Mouse (Mus musculus): Measurements from ENCODE around the gene Pdss2. TPM values are rescaled to one million over a fixed set of nuclear protein-coding genes. Genes with fewer than 3 reads are reported as not detected.

Gene Pdss2
- polyA plus RNA-seq, 1 experiment from 2014 or later = 16.2 TPM

DNA sequence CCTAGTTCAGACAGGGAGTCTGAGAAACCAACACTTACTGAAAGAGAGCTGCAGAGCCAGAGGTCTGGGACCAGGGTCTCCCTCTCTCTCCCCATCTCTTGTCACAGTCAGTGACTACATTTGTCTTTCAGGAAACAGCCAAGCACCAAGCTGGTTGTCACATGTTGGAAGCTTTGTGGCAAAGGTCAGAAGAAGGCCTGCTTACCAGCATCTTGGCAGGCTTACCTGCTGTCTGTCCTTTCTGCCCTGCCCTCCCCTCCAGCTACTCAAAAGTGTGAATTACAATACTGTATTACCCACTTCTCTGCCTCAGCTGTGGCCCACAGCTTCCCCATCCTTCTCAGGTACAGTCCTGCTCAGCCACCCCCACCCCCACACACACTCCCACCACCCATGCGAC lies 232.9 kb downstream of the Pdss2 start:
- WGBS = 84% methylated on average over 1 of the region's 1 CpGs

DNA sequence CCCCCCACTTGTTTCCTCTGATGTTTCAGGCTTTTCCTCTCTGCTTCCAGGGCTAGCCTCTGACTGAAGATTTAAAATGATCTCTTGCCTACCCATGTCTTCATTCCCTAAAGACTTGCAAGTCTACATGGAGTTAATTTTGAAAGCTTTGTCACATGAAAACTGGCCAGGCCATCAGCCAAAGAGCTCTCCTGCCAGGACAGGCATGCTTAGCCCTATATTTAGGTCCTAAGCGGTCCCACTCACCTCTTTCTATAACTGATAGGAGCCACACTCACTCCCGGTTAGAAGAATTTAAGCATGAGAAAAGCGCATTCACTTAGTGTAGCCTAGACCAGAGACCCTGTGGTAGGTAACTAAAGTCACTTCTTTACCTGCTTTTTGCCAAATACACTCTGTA lies 233.4 kb downstream of the Pdss2 start:
- ATAC-seq (replicated peaks; ENCODE audit: low FRiP score) (no peak), DNase-seq (ENCODE audit: low spot score) (no peak)
- no peak overlapping the region for H3K4me3 ChIP-seq (ENCODE audit: low read depth, low read length)
- H3K9me3 ChIP-seq (ENCODE audit: control insufficient read depth, low read length) = no peaks in the 10 kb centered on the region
- H3K4me1 ChIP-seq (replicated peaks; ENCODE audit: control insufficient read depth, insufficient read depth, low read length) = peaks cover 5% of the 10 kb centered on the region
- H3K4me2 ChIP-seq = no peak overlapping the region
- no peak overlapping the region for H3K9ac ChIP-seq (ENCODE audit: low read depth, low read length)
- no peak overlapping the region for H3K27ac ChIP-seq (ENCODE audit: low read depth, low read length)
- no peaks in the 10 kb centered on the region for H3K27me3 ChIP-seq (replicated peaks; ENCODE audit: control insufficient read depth, insufficient read depth, low read length)
- H3K36me3 ChIP-seq (ENCODE audit: control insufficient read depth, insufficient read depth, low read length) = no peaks in the 10 kb centered on the region
- WGBS = 89% methylated on average over 3 of the region's 3 CpGs

More for the DNA sequence above, 232.9 kb downstream of the Pdss2 start:
- Histone ChIP-seq H3K9ac (ENCODE audit: low read depth, low read length) (no peak overlapping the region), H3K27ac (ENCODE audit: low read depth, low read length) (no peak overlapping the region), H3K4me1 (replicated peaks; ENCODE audit: control insufficient read depth, insufficient read depth, low read length) (peaks cover 5% of the 10 kb centered on the region), H3K27me3 (replicated peaks; ENCODE audit: control insufficient read depth, insufficient read depth, low read length) (no peaks in the 10 kb centered on the region), H3K4me2 (no peak overlapping the region), H3K36me3 (ENCODE audit: control insufficient read depth, insufficient read depth, low read length) (no peaks in the 10 kb centered on the region), H3K9me3 (ENCODE audit: control insufficient read depth, low read length) (no peaks in the 10 kb centered on the region), H3K4me3 (ENCODE audit: low read depth, low read length) (no peak overlapping the region)
- ATAC-seq (replicated peaks; ENCODE audit: low FRiP score) = no peak
- DNase-seq (ENCODE audit: low spot score) = no peak

DNA sequence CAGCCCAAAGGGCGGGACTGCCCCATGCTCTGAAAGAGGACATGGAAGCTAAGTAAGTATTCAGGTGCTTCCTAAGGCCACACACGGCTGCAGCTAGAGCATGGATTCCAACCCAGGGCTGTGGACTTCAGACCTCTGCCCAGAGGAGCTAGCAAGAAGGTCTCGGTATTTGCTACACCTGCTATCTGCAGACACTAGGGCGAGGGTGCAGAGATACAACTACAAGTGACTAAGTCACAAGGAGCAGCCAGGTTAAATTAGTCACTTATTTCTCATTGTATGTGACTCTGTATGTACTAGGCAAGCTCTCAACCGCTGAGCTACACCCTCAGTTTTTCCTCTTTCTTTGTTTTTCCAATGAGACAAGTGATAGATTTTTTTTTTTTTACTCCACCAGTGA lies 241.5 kb downstream of the Pdss2 start:
- H3K4me2 ChIP-seq = no peak overlapping the region
- H3K27ac ChIP-seq (ENCODE audit: low read depth, low read length) = no peak overlapping the region; the same call in 1 of the 2 replicates
- H3K9ac ChIP-seq (ENCODE audit: low read depth, low read length) = no peak overlapping the region
- H3K4me3 ChIP-seq (ENCODE audit: low read depth, low read length) = no peak overlapping the region
- DNase-seq (ENCODE audit: low spot score) = no peak
- H3K27me3 ChIP-seq (replicated peaks; ENCODE audit: control insufficient read depth, insufficient read depth, low read length) = no peaks in the 10 kb centered on the region
- 0 out of 2 replicates have a peak, but pooled peaks cover 4% of the 10 kb centered on the region for H3K4me1 ChIP-seq (replicated peaks; ENCODE audit: control insufficient read depth, insufficient read depth, low read length)
- no peaks in the 10 kb centered on the region for H3K9me3 ChIP-seq (ENCODE audit: control insufficient read depth, low read length)
- 69% methylated on average over 5 of the region's 5 CpGs for WGBS
- ATAC-seq (replicated peaks; ENCODE audit: low FRiP score) = no peak
- H3K36me3 ChIP-seq (ENCODE audit: control insufficient read depth, insufficient read depth, low read length) = no peaks in the 10 kb centered on the region

DNA sequence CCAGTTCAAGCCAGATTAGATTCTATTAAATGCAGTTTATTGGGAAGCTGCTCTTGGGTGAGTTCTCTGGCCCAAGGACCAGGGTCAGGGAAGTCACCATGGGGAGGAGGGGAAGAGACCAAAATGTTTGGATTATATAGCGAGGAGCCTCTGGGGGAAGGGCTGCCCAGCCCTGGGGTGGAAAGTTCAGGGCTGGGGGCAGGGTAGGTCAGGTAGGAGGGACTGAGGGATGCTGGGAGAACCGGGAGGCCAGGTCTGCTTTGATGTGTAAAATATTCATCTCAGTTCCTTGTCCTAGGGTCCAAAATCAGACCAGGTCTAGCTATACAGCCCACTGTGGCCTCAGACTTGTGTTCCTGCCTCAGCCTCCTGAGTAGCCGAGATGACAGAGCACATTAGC lies 241.9 kb downstream of the Pdss2 start:
- Histone ChIP-seq H3K9me3 (ENCODE audit: control insufficient read depth, low read length) (no peaks in the 10 kb centered on the region), H3K27ac (ENCODE audit: low read depth, low read length) (no peak overlapping the region), H3K4me2 (no peak overlapping the region), H3K4me3 (ENCODE audit: low read depth, low read length) (no peak overlapping the region), H3K9ac (ENCODE audit: low read depth, low read length) (no peak overlapping the region), H3K27me3 (replicated peaks; ENCODE audit: control insufficient read depth, insufficient read depth, low read length) (no peaks in the 10 kb centered on the region), H3K4me1 (replicated peaks; ENCODE audit: control insufficient read depth, insufficient read depth, low read length) (0 out of 2 replicates have a peak, but pooled peaks cover 4% of the 10 kb centered on the region), H3K36me3 (ENCODE audit: control insufficient read depth, insufficient read depth, low read length) (no peaks in the 10 kb centered on the region)
- DNase-seq (ENCODE audit: low spot score) = no peak
- WGBS = 55% methylated on average over 3 of the region's 3 CpGs
- peak; percentile 47; the same call in 1 of the 2 replicates for ATAC-seq (replicated peaks; ENCODE audit: low FRiP score)

DNA sequence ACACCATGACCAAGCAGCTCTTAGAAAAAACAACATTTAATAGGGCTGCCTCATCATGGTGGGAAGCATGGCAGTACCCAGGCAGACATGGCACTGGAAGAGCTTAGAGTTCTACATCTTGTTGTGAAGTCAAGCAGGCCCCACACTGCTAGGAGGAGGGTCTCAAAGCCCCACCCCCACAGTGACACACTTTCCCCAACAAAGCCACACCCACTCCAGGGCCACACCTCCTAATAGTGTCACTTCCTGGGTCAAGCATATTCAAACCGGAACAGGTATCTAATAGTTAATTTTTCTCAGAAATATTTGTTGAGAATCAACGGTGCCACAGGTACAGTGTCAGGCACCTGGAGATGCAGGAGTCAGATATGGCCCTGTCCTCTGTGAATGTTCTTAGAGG lies 244.9 kb downstream of the Pdss2 start:
- no peak overlapping the region; the same call in 1 of the 2 replicates for H3K4me2 ChIP-seq
- no peaks in the 10 kb centered on the region for H3K36me3 ChIP-seq (ENCODE audit: control insufficient read depth, insufficient read depth, low read length)
- no peaks in the 10 kb centered on the region for H3K9me3 ChIP-seq (ENCODE audit: control insufficient read depth, low read length)
- H3K27ac ChIP-seq (ENCODE audit: low read depth, low read length) = no peak overlapping the region
- no peak overlapping the region for H3K4me3 ChIP-seq (ENCODE audit: low read depth, low read length)
- DNase-seq (ENCODE audit: low spot score) (no peak), ATAC-seq (replicated peaks; ENCODE audit: low FRiP score) (no peak)
- 86% methylated on average over 2 of the region's 2 CpGs for WGBS
- H3K9ac ChIP-seq (ENCODE audit: low read depth, low read length) = no peak overlapping the region
- 0 out of 2 replicates have a peak, but pooled peaks cover 4% of the 10 kb centered on the region for H3K4me1 ChIP-seq (replicated peaks; ENCODE audit: control insufficient read depth, insufficient read depth, low read length)
- H3K27me3 ChIP-seq (replicated peaks; ENCODE audit: control insufficient read depth, insufficient read depth, low read length) = no peaks in the 10 kb centered on the region

DNA sequence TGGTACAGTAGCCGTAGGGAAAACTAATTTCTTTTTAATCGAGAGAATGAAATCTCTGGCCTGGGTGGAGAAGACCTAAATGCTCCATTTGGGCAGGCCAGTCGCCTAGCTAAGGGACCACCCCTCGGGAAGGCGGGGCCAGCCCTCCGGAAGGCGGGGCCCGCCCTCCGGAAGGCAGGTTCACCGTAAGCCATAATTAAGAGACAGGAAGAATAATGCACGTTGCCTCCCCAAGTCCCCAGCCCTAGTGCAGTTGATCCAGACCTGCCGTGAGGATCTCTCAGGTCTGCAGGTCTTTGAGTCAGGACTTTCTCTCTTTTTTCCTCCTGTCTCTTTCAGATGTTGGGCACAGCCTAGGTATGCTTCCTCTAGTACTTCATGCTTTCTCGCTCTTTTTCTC lies 246.4 kb downstream of the Pdss2 start:
- Histone ChIP-seq H3K4me1 (replicated peaks; ENCODE audit: control insufficient read depth, insufficient read depth, low read length) (0 out of 2 replicates have a peak, but pooled peaks cover 4% of the 10 kb centered on the region), H3K27ac (ENCODE audit: low read depth, low read length) (no peak overlapping the region), H3K36me3 (ENCODE audit: control insufficient read depth, insufficient read depth, low read length) (no peaks in the 10 kb centered on the region), H3K9ac (ENCODE audit: low read depth, low read length) (peak overlapping the region; percentile 48; the same call in 1 of the 2 replicates), H3K27me3 (replicated peaks; ENCODE audit: control insufficient read depth, insufficient read depth, low read length) (no peaks in the 10 kb centered on the region), H3K4me2 (peak overlapping the region; percentile 56), H3K4me3 (ENCODE audit: low read depth, low read length) (peak overlapping the region; percentile 31; the same call in 1 of the 2 replicates), H3K9me3 (ENCODE audit: control insufficient read depth, low read length) (no peaks in the 10 kb centered on the region)
- 25% methylated on average over 13 of the region's 13 CpGs for WGBS
- DNase-seq (ENCODE audit: low spot score) (peak; percentile 54), ATAC-seq (replicated peaks; ENCODE audit: low FRiP score) (peak; percentile 77)

DNA sequence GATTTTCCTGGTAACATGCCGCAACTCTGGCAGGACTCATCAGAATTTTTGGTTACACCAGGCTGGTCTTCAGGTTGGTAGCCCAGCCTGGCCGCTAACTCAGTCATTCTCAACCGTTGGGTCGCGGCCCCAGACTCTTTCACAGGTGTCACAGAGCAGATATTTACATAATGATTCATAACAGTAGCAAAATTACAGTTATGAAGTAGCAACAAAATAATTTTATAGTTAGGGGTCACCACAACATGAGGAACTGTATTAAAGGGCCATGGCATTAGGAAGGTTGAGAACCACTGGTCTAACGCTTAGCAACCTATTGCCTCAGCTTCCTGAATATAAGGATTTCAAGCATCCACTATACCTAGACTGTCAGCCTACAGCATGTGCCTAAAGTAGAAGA lies 247.0 kb downstream of the Pdss2 start:
- Histone ChIP-seq H3K36me3 (ENCODE audit: control insufficient read depth, insufficient read depth, low read length) (no peaks in the 10 kb centered on the region), H3K9ac (ENCODE audit: low read depth, low read length) (no peak overlapping the region), H3K27ac (ENCODE audit: low read depth, low read length) (no peak overlapping the region), H3K4me3 (ENCODE audit: low read depth, low read length) (peak overlapping the region; percentile 31; the same call in 1 of the 2 replicates), H3K27me3 (replicated peaks; ENCODE audit: control insufficient read depth, insufficient read depth, low read length) (no peaks in the 10 kb centered on the region), H3K4me2 (peak overlapping the region; percentile 56), H3K4me1 (replicated peaks; ENCODE audit: control insufficient read depth, insufficient read depth, low read length) (0 out of 2 replicates have a peak, but pooled peaks cover 4% of the 10 kb centered on the region), H3K9me3 (ENCODE audit: control insufficient read depth, low read length) (no peaks in the 10 kb centered on the region)
- ATAC-seq (replicated peaks; ENCODE audit: low FRiP score) (no peak), DNase-seq (ENCODE audit: low spot score) (no peak)
- WGBS = 86% methylated on average over 6 of the region's 6 CpGs

DNA sequence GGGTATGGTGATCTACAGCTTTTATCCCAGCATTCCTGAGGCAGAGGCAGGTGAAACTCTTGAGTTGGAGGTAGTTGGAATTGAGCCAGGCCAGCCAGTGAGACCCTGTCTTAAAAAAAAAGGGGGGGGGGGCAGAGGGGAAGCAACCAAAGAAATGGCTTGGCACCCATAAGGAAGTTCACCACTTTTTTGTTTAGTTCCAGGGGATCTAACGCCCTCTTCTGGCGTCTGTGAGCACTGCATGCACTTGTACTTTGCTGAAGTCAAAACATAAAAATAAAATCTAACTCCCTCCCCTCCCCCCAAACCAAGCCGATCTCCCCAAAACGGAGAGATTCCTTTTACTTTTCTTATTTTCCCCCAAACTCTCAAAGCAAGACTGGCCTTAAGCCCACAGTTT lies 254.1 kb downstream of the Pdss2 start:
- WGBS = 31% methylated on average over 4 of the region's 4 CpGs
- DNase-seq (ENCODE audit: low spot score) = no peak
- Histone ChIP-seq H3K4me2 (no peak overlapping the region), H3K27me3 (replicated peaks; ENCODE audit: control insufficient read depth, insufficient read depth, low read length) (no peaks in the 10 kb centered on the region), H3K9me3 (ENCODE audit: control insufficient read depth, low read length) (no peaks in the 10 kb centered on the region), H3K4me1 (replicated peaks; ENCODE audit: control insufficient read depth, insufficient read depth, low read length) (peaks cover 11% of the 10 kb centered on the region), H3K36me3 (ENCODE audit: control insufficient read depth, insufficient read depth, low read length) (no peaks in the 10 kb centered on the region), H3K9ac (ENCODE audit: low read depth, low read length) (no peak overlapping the region), H3K4me3 (ENCODE audit: low read depth, low read length) (no peak overlapping the region), H3K27ac (ENCODE audit: low read depth, low read length) (no peak overlapping the region)
- ATAC-seq (replicated peaks; ENCODE audit: low FRiP score) = no peak

DNA sequence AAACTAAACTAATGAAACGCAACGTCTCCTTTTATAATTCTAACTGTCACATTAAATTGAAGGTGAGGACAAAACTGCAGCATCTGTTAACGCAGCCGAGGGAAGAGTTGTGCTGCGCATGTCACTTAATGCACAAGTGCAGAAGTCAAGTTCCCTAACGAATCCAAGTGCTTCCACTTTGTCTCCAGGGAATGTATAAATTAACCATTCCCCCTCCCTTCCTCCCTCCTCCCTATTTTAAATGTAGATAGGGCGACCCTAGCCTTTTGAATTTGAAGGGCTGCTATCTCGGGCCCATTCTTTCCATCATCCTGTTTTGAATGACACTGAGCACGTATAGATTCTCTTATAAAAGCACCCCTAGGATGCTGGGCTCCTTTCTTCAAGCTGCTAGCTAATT lies 256.2 kb downstream of the Pdss2 start:
- H3K9me3 ChIP-seq (ENCODE audit: control insufficient read depth, low read length) = no peaks in the 10 kb centered on the region
- peak overlapping the region; percentile 93 for H3K9ac ChIP-seq (ENCODE audit: low read depth, low read length)
- 25% methylated on average over 9 of the region's 9 CpGs for WGBS
- H3K36me3 ChIP-seq (ENCODE audit: control insufficient read depth, insufficient read depth, low read length) = no peaks in the 10 kb centered on the region
- H3K27me3 ChIP-seq (replicated peaks; ENCODE audit: control insufficient read depth, insufficient read depth, low read length) = no peaks in the 10 kb centered on the region
- H3K4me1 ChIP-seq (replicated peaks; ENCODE audit: control insufficient read depth, insufficient read depth, low read length) = peaks cover 27% of the 10 kb centered on the region
- peak overlapping the region; percentile 79 for H3K4me3 ChIP-seq (ENCODE audit: low read depth, low read length)
- peak overlapping the region; percentile 41; the same call in 1 of the 2 replicates for H3K27ac ChIP-seq (ENCODE audit: low read depth, low read length)
- peak overlapping the region; percentile 97 for H3K4me2 ChIP-seq
- ATAC-seq (replicated peaks; ENCODE audit: low FRiP score) = no peak
- DNase-seq (ENCODE audit: low spot score) = no peak
